Mouse (Mus musculus): ENCODE data around the gene Gm17545.

GRCm38 (mm10) chr9:22416187-22416586 is 37.9 kb upstream of the Gm17545 start:
- TF ChIP-seq POLR2A (IDR thresholded peaks at IDR 0.05; ENCODE audit: low read depth, low read length): no peak
- TF ChIP-seq CTCF (IDR thresholded peaks at IDR 0.05; ENCODE audit: extremely low read depth, insufficient read length, insufficient replicate concordance, low read depth, low read length): no peak

Measured in small intestine, adult 2 months (tissue).